Mouse (Mus musculus): ENCODE measurements around the gene Tab1. TPM values are rescaled to one million over a fixed set of nuclear protein-coding genes. Genes with fewer than 3 reads are reported as not detected.
A peak's percentile ranks its signal among the peaks of the same experiment; 100 is the strongest.

Gene Tab1
- polyA plus RNA-seq, 1 experiment from 2014 or later: 12.6 TPM

- Histone ChIP-seq H3K27me3 (replicated peaks; ENCODE audit: control insufficient read depth, insufficient read depth, low read length) (no peaks in the 10 kb centered on the region), H3K4me1 (replicated peaks; ENCODE audit: control insufficient read depth, insufficient read depth, low read length) (no peaks in the 10 kb centered on the region; the same call in 1 of the 2 replicates), H3K9me3 (ENCODE audit: control insufficient read depth) (no peaks in the 10 kb centered on the region), H3K36me3 (ENCODE audit: control insufficient read depth, insufficient read depth) (no peaks in the 10 kb centered on the region), H3K9ac (ENCODE audit: low read depth, low read length) (no peak overlapping the region), H3K4me2 (replicated peaks; ENCODE audit: low read depth) (no peak overlapping the region), H3K27ac (ENCODE audit: low read depth, low read length) (no peak overlapping the region), H3K4me3 (ENCODE audit: low read depth, low read length) (no peak overlapping the region)
- WGBS: 92% methylated on average over 1 of the region's 1 CpGs
- no peak for ATAC-seq
- no peak for TF ChIP-seq CTCF (IDR thresholded peaks at IDR 0.05; ENCODE audit: low read depth)
These were observed 36.6 kb downstream of the Tab1 start for GRCm38 (mm10) chr15:80169484-80169883.

- TF ChIP-seq CTCF (IDR thresholded peaks at IDR 0.05; ENCODE audit: low read depth): no peak
- Histone ChIP-seq H3K4me3 (ENCODE audit: low read depth, low read length) (no peak overlapping the region), H3K36me3 (ENCODE audit: control insufficient read depth, insufficient read depth) (no peaks in the 10 kb centered on the region), H3K9ac (ENCODE audit: low read depth, low read length) (no peak overlapping the region), H3K9me3 (ENCODE audit: control insufficient read depth) (no peaks in the 10 kb centered on the region), H3K27ac (ENCODE audit: low read depth, low read length) (no peak overlapping the region), H3K4me1 (replicated peaks; ENCODE audit: control insufficient read depth, insufficient read depth, low read length) (no peaks in the 10 kb centered on the region; the same call in 1 of the 2 replicates), H3K27me3 (replicated peaks; ENCODE audit: control insufficient read depth, insufficient read depth, low read length) (no peaks in the 10 kb centered on the region), H3K4me2 (replicated peaks; ENCODE audit: low read depth) (no peak overlapping the region)
- ATAC-seq: no peak
- WGBS: 34% methylated on average over 4 of the region's 4 CpGs
These were observed 37.4 kb downstream of the Tab1 start for GRCm38 (mm10) chr15:80170357-80170756.

GRCm38 (mm10) chr15:80171286-80171685 is 38.4 kb downstream of the Tab1 start:
- Histone ChIP-seq H3K4me1 (replicated peaks; ENCODE audit: control insufficient read depth, insufficient read depth, low read length) (no peaks in the 10 kb centered on the region; the same call in 1 of the 2 replicates), H3K4me3 (ENCODE audit: low read depth, low read length) (no peak overlapping the region), H3K36me3 (ENCODE audit: control insufficient read depth, insufficient read depth) (no peaks in the 10 kb centered on the region), H3K4me2 (replicated peaks; ENCODE audit: low read depth) (no peak overlapping the region; the same call in 1 of the 2 replicates), H3K27me3 (replicated peaks; ENCODE audit: control insufficient read depth, insufficient read depth, low read length) (no peaks in the 10 kb centered on the region), H3K9ac (ENCODE audit: low read depth, low read length) (no peak overlapping the region), H3K9me3 (ENCODE audit: control insufficient read depth) (no peaks in the 10 kb centered on the region), H3K27ac (ENCODE audit: low read depth, low read length) (no peak overlapping the region)
- no peak for TF ChIP-seq CTCF (IDR thresholded peaks at IDR 0.05; ENCODE audit: low read depth)
- 30% methylated on average over 8 of the region's 8 CpGs for WGBS
- ATAC-seq: no peak

- Histone ChIP-seq H3K27me3 (replicated peaks; ENCODE audit: control insufficient read depth, insufficient read depth, low read length) (no peaks in the 10 kb centered on the region), H3K9ac (ENCODE audit: low read depth, low read length) (no peak overlapping the region), H3K36me3 (ENCODE audit: control insufficient read depth, insufficient read depth) (no peaks in the 10 kb centered on the region), H3K4me2 (replicated peaks; ENCODE audit: low read depth) (no peak overlapping the region; the same call in 1 of the 2 replicates), H3K27ac (ENCODE audit: low read depth, low read length) (no peak overlapping the region), H3K4me3 (ENCODE audit: low read depth, low read length) (no peak overlapping the region), H3K4me1 (replicated peaks; ENCODE audit: control insufficient read depth, insufficient read depth, low read length) (no peaks in the 10 kb centered on the region; the same call in 1 of the 2 replicates), H3K9me3 (ENCODE audit: control insufficient read depth) (no peaks in the 10 kb centered on the region)
- ATAC-seq: no peak
- WGBS: 23% methylated on average over 6 of the region's 6 CpGs
- TF ChIP-seq CTCF (IDR thresholded peaks at IDR 0.05; ENCODE audit: low read depth): no peak
These were observed 38.9 kb downstream of the Tab1 start for GRCm38 (mm10) chr15:80171791-80172190.

- peak within 1 kb of the TSS; percentile 62 for H3K27ac ChIP-seq (ENCODE audit: low read depth, low read length)
These were observed 40.3 kb downstream of the Tab1 start, which contains the start of gene Mgat3 for GRCm38 (mm10) chr15:80173001-80173771. Gene Mgat3, plus strand, starts transcription at chr15:80173721.

GRCm38 (mm10) chr15:80173781-80174597 is 41.1 kb downstream of the Tab1 start:
- Histone ChIP-seq H3K9ac (ENCODE audit: low read depth, low read length) (peak overlapping the region; percentile 74), H3K36me3 (ENCODE audit: control insufficient read depth, insufficient read depth) (no peaks in the 10 kb centered on the region), H3K9me3 (ENCODE audit: control insufficient read depth) (no peaks in the 10 kb centered on the region), H3K4me2 (replicated peaks; ENCODE audit: low read depth) (peak overlapping the region; percentile 93), H3K27ac (ENCODE audit: low read depth, low read length) (peak overlapping the region; percentile 62), H3K27me3 (replicated peaks; ENCODE audit: control insufficient read depth, insufficient read depth, low read length) (no peaks in the 10 kb centered on the region), H3K4me3 (ENCODE audit: low read depth, low read length) (peak overlapping the region; percentile 72), H3K4me1 (replicated peaks; ENCODE audit: control insufficient read depth, insufficient read depth, low read length) (no peaks in the 10 kb centered on the region; the same call in 1 of the 2 replicates)
- no peak for TF ChIP-seq CTCF (IDR thresholded peaks at IDR 0.05; ENCODE audit: low read depth)
- 5% methylated on average over 42 of the region's 60 CpGs for WGBS
- no peak for ATAC-seq

More at GRCm38 (mm10) chr15:80173001-80173771, 40.3 kb downstream of the Tab1 start, which contains the start of gene Mgat3:
- Histone ChIP-seq H3K4me2 (replicated peaks; ENCODE audit: low read depth) (peak within 1 kb of the TSS; percentile 93), H3K4me1 (replicated peaks; ENCODE audit: control insufficient read depth, insufficient read depth, low read length) (no peaks in the 10 kb centered on the region; the same call in 1 of the 2 replicates), H3K27me3 (replicated peaks; ENCODE audit: control insufficient read depth, insufficient read depth, low read length) (no peaks in the 10 kb centered on the region), H3K9ac (ENCODE audit: low read depth, low read length) (peak within 1 kb of the TSS; percentile 74), H3K36me3 (ENCODE audit: control insufficient read depth, insufficient read depth) (no peaks in the 10 kb centered on the region), H3K4me3 (ENCODE audit: low read depth, low read length) (peak within 1 kb of the TSS; percentile 72), H3K9me3 (ENCODE audit: control insufficient read depth) (no peaks in the 10 kb centered on the region)
- TF ChIP-seq CTCF (IDR thresholded peaks at IDR 0.05; ENCODE audit: low read depth): no peak
- 3% methylated on average over 45 of the region's 85 CpGs for WGBS
- ATAC-seq: peak; percentile 66
